Mouse (Mus musculus) heart, embryonic 11.5 days (tissue): ENCODE measurements at regions not wholly inside any gene's neighbourhood (a gene's known extent, or its start where the extent isn't known, plus 50 kb on each side); places are given as distances from the start of the nearest gene placed in this dataset.

Source experiments
- ATAC-seq: fragments of 200-750 bp; cut with Nextera tagmentation; replicated peaks from 2 replicates; pipeline ENCODE4 v1.8.0; 2017; ENCODE audit warnings: moderate library complexity; ENCODE audit not compliant: insufficient number of reproducible peaks, low FRiP score, low TSS enrichment
- H3K27ac ChIP-seq: fragments of 300-500 bp; sonication (generic); 2 replicates; pipeline ENCODE4 v1.5.1; 2014; ENCODE audit warnings: mild to moderate bottlenecking, low read depth, low read length
- H3K27me3 ChIP-seq: fragments of 300-500 bp; sonication (generic); 2 replicates; pipeline ENCODE4 v1.6.1; 2014; ENCODE audit warnings: mild to moderate bottlenecking, low read length, mixed read lengths; ENCODE audit not compliant: control insufficient read depth, insufficient read depth
- H3K36me3 ChIP-seq: fragments of 300-500 bp; sonication (generic); 2 replicates; pipeline ENCODE4 v1.6.1; 2014; ENCODE audit warnings: mild to moderate bottlenecking, low read length, moderate library complexity, mixed read lengths; ENCODE audit not compliant: control insufficient read depth, insufficient read depth
- H3K4me1 ChIP-seq: fragments of 300-500 bp; sonication (generic); 2 replicates; pipeline ENCODE4 v1.6.1; 2014; ENCODE audit warnings: low read length; ENCODE audit not compliant: control insufficient read depth, insufficient read depth
- H3K4me2 ChIP-seq: fragments of 300-500 bp; sonication (generic); 2 replicates; pipeline ENCODE4 v1.6.1; 2014; ENCODE audit warnings: mild to moderate bottlenecking, moderate library complexity
- H3K4me3 ChIP-seq: fragments of 300-500 bp; sonication (generic); 2 replicates; pipeline ENCODE4 v1.5.1; 2014; ENCODE audit warnings: low read depth, low read length
- H3K9ac ChIP-seq: fragments of 300-500 bp; sonication (generic); 2 replicates; pipeline ENCODE4 v1.6.1; 2014; ENCODE audit warnings: mild to moderate bottlenecking, low read depth, low read length, moderate library complexity
- H3K9me3 ChIP-seq: fragments of 300-500 bp; sonication (generic); replicated peaks from 2 replicates; pipeline ENCODE4 v1.6.1; 2016; ENCODE audit warnings: low read length; ENCODE audit not compliant: control insufficient read depth
- WGBS: fragments of 180-500 bp; shearing (Covaris S2); extraction: QIAGEN DNeasy Blood & Tissue Kit; methylation state at CpG from one replicate; pipeline ENCODE4 v1.1.7; 2014; ENCODE audit not compliant: insufficient replicate concordance; 5-methylcytosine and 5-hydroxymethylcytosine counted together

DNA sequence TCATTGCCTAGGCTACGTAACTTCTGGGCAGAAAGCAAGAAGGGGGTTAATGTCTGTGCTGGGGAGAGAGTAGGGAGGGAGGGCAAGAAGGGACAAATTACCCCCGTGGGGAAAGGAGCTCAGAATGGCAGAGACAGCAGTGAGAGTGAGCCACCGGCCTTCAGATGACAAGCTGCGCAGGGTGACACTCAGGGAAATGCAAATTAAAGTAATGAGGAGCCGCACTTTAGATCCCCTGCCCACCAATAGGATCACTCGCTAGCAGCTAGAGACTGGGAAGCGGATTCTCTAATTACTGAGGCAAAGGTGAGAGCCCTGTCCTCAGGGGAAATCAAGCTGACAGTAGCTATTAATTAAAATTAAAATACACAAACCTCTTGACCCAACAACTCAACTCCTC is 202.5 kb downstream of the Arhgef10l start:
- H3K27me3 ChIP-seq = no peaks in the 10 kb centered on the region; the same call in 1 of the 2 replicates
- H3K4me1 ChIP-seq = no peaks in the 10 kb centered on the region
- 52% methylated on average over 7 of the region's 7 CpGs for WGBS
- H3K4me2 ChIP-seq = no peak overlapping the region
- no peak overlapping the region for H3K4me3 ChIP-seq
- ATAC-seq = no peak
- no peak overlapping the region for H3K27ac ChIP-seq
- H3K9ac ChIP-seq = no peak overlapping the region
- no peaks in the 10 kb centered on the region for H3K36me3 ChIP-seq
- no peaks in the 10 kb centered on the region; the same call in 1 of the 2 replicates for H3K9me3 ChIP-seq

DNA sequence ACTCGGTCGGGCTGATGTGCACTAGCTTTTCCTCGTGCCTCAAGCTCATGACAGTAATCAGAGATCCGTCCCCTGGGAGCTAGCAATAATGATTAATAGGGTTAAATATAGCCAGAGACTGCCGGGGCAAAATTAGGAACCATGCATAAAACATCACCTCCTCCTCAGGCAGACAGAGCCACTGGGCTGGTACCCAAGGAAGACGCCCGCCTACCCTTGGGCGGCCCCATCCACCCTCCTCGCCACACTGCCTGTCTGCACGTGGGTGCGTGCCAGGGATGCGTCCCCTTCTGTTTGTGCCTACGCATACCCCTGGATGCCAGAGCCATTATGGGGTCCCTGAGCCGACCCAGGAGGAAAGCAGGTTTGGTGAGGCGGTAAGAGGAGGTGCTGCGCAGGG is 204.5 kb downstream of the Arhgef10l start:
- no peak overlapping the region for H3K27ac ChIP-seq
- H3K4me3 ChIP-seq = no peak overlapping the region
- H3K9me3 ChIP-seq = no peaks in the 10 kb centered on the region; the same call in 1 of the 2 replicates
- H3K9ac ChIP-seq = no peak overlapping the region
- H3K4me1 ChIP-seq = no peaks in the 10 kb centered on the region
- H3K4me2 ChIP-seq = no peak overlapping the region
- no peaks in the 10 kb centered on the region; the same call in 1 of the 2 replicates for H3K27me3 ChIP-seq
- H3K36me3 ChIP-seq = no peaks in the 10 kb centered on the region
- no peak for ATAC-seq
- WGBS = 89% methylated on average over 16 of the region's 16 CpGs

DNA sequence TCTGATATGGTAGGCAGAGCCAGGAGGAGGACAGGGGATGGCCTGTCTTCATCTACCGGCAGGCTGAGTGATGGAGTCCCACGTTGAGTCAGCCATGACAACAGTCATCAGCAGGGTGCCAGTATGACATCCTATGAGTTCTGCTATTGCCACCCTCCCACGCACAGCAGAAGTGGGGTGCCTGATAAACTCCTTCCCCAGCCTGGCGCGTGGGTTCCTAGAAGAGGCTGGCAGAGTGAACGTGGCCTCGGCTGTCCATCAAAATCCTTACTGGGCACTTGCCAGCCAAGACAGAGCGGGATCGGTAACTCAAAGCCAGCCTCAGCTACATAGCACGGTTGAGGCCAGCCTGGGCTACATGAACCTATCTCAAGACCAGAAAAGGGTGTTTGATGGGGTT is 202.5 kb upstream of the Igsf21 start:
- H3K4me2 ChIP-seq = no peak overlapping the region
- 83% methylated on average over 10 of the region's 10 CpGs for WGBS
- no peaks in the 10 kb centered on the region for H3K4me1 ChIP-seq
- H3K4me3 ChIP-seq = no peak overlapping the region
- ATAC-seq = no peak
- no peaks in the 10 kb centered on the region for H3K36me3 ChIP-seq
- no peak overlapping the region for H3K9ac ChIP-seq
- no peak overlapping the region for H3K27ac ChIP-seq
- H3K27me3 ChIP-seq = no peaks in the 10 kb centered on the region
- no peaks in the 10 kb centered on the region for H3K9me3 ChIP-seq

DNA sequence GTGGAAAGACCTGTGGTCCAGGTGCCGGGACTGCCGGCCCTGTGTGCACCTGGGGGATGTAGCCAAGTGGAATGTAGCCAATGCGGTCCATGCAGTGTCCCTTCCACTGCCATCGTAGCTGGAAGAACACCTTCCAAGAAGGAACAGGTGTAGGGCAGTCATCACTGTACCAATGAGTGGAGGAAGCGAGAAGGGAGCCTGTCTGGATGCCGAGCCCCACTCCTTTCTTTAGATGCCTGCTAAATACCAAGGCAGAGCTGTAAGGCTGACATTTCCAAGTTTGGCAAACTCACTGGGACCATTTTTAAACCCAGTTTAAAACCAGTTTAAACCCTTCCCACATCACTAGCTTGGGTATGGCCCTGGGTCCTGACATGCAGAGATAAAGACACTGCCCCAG is 199.9 kb upstream of the Igsf21 start:
- Histone ChIP-seq H3K27me3 (no peaks in the 10 kb centered on the region), H3K9ac (no peak overlapping the region), H3K4me2 (no peak overlapping the region), H3K27ac (no peak overlapping the region), H3K9me3 (no peaks in the 10 kb centered on the region), H3K36me3 (no peaks in the 10 kb centered on the region), H3K4me1 (no peaks in the 10 kb centered on the region), H3K4me3 (no peak overlapping the region)
- 81% methylated on average over 6 of the region's 6 CpGs for WGBS
- ATAC-seq = no peak

DNA sequence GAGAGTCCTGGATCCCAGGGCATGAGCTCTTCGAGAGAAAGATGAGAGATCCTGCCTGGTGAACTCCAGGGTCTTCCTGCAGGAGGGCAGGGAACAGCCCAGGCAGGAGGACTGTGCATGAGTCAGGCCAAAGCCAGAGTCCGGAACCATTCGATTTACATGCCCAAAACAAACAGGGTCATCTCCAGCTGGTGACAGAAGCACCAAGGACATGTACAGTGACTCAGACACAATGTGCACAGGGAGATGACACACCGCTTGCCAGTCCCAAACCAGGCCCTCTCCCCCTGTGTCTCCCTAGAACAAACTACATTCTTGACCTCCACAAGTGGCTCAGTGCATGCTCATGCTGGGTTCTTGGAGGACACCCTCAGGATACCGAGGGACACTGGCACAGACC is 199.3 kb upstream of the Igsf21 start:
- Histone ChIP-seq H3K9me3 (no peaks in the 10 kb centered on the region), H3K4me3 (no peak overlapping the region), H3K36me3 (no peaks in the 10 kb centered on the region), H3K9ac (no peak overlapping the region), H3K27ac (no peak overlapping the region), H3K4me2 (no peak overlapping the region), H3K27me3 (no peaks in the 10 kb centered on the region), H3K4me1 (no peaks in the 10 kb centered on the region)
- ATAC-seq = no peak
- 77% methylated on average over 5 of the region's 5 CpGs for WGBS

DNA sequence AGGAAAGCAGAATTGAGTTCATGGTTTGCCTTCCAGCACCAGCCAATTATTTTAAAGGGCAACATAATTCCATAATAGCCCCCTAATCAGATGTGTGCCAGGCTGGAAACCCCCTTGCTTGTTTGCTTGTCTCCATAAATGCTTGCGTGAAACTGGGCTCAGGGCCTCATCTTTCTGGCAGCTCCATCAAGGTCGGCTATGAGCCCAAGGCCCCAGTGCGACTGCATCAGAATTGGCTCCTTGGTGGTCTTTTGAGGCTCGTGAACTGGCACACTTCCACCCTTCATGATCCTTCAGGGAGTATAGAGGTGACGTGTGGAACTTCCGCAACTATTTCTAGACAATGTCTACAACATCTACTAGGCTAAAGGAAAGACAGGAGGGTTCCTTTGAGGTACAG is 196.6 kb upstream of the Igsf21 start:
- no peak overlapping the region for H3K9ac ChIP-seq
- 85% methylated on average over 6 of the region's 6 CpGs for WGBS
- H3K27ac ChIP-seq = no peak overlapping the region
- H3K4me3 ChIP-seq = no peak overlapping the region
- H3K4me2 ChIP-seq = no peak overlapping the region
- H3K4me1 ChIP-seq = no peaks in the 10 kb centered on the region
- no peak for ATAC-seq
- H3K36me3 ChIP-seq = no peaks in the 10 kb centered on the region
- no peaks in the 10 kb centered on the region for H3K9me3 ChIP-seq
- no peaks in the 10 kb centered on the region for H3K27me3 ChIP-seq

DNA sequence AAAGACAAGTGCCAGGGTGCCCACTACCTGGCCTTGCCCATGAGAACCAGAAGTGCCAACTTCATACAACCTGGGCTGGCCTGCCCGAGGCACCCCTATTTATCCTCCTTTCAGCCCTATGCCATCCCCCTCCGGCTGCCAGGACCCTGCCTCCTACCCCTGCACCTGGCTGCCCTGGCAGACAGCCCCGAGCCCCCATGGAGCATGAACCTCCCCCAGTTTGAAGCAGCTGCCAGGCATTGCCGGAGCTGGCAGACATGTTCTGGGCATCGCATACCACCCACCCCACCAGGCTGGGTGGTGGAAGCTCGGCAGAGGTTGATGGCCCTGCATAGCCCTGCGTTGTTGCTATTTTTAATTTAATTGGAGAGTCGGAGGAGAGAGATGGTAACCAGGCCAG is 195.2 kb upstream of the Igsf21 start:
- H3K36me3 ChIP-seq = no peaks in the 10 kb centered on the region
- no peak overlapping the region for H3K4me3 ChIP-seq
- no peaks in the 10 kb centered on the region for H3K4me1 ChIP-seq
- H3K4me2 ChIP-seq = no peak overlapping the region
- no peak overlapping the region for H3K27ac ChIP-seq
- WGBS = 74% methylated on average over 8 of the region's 8 CpGs
- H3K27me3 ChIP-seq = no peaks in the 10 kb centered on the region
- H3K9me3 ChIP-seq = no peaks in the 10 kb centered on the region
- ATAC-seq = no peak
- H3K9ac ChIP-seq = no peak overlapping the region

- H3K9ac ChIP-seq = no peak overlapping the region
- peaks cover 5% of the 10 kb centered on the region for H3K4me1 ChIP-seq
- no peak overlapping the region for H3K4me2 ChIP-seq
- no peak overlapping the region for H3K4me3 ChIP-seq
- ATAC-seq = no peak
- no peaks in the 10 kb centered on the region for H3K9me3 ChIP-seq
- WGBS = 16% methylated on average over 3 of the region's 3 CpGs
- no peaks in the 10 kb centered on the region for H3K27me3 ChIP-seq
- H3K36me3 ChIP-seq = no peaks in the 10 kb centered on the region
- H3K27ac ChIP-seq = no peak overlapping the region
Observed at GRCm38 (mm10) chr4:140439856-140440255, 193.3 kb upstream of the Igsf21 start.

- no peak for ATAC-seq
Observed at GRCm38 (mm10) chr4:140436030-140436429, 189.4 kb upstream of the Igsf21 start.

More at GRCm38 (mm10) chr4:140436030-140436429, 189.4 kb upstream of the Igsf21 start:
- Histone ChIP-seq H3K9ac (no peak overlapping the region), H3K9me3 (no peaks in the 10 kb centered on the region), H3K4me3 (no peak overlapping the region), H3K27ac (no peak overlapping the region), H3K4me2 (no peak overlapping the region), H3K36me3 (no peaks in the 10 kb centered on the region), H3K4me1 (peaks cover 5% of the 10 kb centered on the region), H3K27me3 (0 out of 2 replicates have a peak, but pooled peaks cover 5% of the 10 kb centered on the region)
- WGBS = 20% methylated on average over 3 of the region's 3 CpGs
